Mouse (Mus musculus): Measurements from ENCODE around the gene F7.

Gene F7

DNA sequence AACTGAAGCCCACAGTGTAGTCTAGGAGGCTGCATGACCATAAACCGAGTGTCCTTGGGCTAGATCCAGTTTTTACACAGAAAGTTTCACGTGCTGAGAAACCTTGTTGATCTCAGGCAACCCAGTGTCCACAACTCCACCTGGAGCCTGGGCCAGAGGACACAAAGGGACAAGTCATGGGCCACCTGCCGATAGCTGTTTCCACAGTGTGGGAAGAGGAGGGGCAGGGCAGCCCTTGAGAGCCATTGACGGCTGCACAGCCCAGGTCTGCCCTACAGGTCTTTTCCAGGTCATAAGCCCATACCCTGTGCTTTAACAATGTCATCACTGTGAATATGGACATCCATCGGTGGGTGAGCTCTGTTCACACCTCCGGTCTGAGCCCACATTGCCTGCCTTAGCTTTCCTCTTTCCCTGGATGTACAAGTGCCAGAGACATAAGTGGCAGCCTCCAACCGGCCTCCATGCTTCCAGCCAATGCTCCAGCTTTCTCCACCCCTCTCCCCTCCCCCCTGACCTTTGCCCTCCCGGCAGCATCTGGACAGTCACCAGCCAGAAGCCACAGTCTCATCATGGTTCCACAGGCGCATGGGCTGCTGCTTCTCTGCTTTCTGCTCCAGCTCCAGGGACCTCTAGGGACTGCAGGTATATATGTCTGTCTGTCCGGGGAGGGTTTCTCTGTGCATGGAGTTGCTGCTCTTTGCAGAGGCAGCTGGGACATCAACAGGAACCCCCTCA is at the start of gene F7:
Gene F7, plus strand, starts transcription at position 548 of the 738 bp plus-strand sequence.
- DNase-seq (ENCODE audit: extremely low spot score, low spot score) = peak; percentile 44

DNA sequence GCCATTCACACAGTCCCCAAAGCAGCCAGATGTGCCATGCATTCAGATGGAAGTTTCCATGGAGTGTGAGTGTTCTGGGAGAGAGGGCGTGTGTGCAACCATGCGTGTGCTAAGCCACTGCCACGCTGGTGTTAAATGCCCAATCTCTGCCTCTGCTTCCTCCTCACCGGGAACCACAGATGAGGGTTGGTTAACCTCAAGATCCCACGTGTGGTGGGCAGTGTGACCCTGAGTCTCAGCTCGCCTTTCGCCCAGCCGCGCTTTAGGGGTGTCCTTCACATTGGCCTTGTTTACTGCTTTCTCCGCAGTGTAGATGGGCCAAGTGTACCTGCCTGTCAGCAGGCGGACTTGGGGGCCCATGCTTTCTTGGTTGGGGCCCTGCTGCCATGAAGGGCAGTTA is 49.5 kb upstream of the F7 start:
- no peak for DNase-seq (ENCODE audit: extremely low spot score, low spot score)

DNA sequence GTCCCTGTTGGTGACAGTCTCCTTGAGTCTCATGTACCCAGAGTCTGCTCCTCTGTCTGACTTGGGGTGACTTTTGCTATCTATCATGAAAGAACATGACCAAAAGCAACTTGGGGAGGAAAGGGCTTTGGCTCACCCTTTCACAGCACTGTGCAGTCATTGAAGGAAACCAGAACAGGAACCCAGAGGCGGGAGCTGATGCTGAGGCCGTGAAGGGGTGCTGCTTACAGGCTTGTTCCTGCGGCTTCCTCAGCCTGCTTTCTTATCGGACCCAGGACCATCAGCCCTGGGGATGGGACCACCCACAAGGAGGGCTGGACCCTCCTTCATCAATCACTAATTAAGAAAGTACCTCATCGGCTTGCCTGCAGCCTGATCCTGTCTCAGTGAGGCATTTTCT is 49.1 kb upstream of the F7 start:
- no peak for DNase-seq (ENCODE audit: extremely low spot score, low spot score)

DNA sequence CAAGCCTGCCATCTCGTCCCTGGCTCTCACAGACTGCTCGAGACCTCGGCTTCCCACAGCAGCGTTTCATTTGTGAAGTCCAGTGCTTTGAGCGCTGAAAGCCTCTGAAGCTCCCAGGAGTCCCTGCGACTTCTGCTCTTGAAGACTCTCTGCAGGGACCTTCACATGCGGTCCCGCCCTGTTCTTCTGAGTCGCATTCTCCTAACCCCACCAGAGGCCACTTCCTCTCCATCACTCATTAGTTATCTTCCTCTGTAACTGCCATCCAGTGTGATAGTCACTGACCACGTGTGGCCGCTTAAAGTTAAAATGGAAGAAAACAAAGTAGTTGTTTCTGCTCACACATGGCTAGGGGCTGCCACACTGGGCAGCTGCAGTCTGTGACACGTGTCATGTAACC is 48.5 kb upstream of the F7 start:
- no peak for DNase-seq (ENCODE audit: extremely low spot score, low spot score)

DNA sequence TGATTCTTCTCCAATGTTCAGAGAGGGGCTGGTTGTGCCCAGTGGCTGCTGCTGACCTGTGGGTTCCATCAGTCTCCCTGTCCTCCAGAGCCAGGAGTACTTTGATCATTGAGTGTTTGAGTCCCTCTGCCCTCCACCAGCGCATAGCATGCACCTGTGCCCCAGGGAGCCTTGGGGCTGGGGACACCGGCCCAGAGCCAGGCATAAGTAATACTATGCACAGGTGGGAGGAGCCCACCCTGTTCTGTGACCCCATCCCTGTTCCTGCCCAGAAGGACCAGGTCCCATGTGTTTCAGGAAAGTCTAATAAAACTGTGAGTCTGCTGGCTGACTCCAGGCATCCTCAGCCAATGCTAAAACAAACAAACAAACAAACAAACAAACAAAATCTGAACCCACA is 47.5 kb upstream of the F7 start:
- no peak for DNase-seq (ENCODE audit: extremely low spot score, low spot score)

DNA sequence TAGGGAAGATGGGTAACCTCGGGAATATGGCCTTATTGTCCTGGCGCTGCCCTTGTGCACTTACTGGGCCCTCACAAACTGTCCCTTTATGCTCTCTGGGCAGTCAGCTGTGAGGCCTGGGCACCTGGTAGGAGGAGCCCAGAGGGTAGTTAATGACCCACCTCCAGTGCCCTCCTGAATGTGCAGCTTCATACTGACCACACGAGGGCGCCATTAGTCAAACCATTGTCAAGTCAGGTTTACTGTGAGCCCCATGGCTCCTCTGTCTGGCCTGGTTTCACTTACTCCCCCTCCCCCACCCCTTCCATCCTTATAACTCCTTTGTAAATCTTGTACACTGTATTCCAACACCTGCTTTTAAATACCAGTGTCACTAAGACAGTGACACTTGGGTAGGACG is 47.1 kb upstream of the F7 start:
- peak; percentile 65 for DNase-seq (ENCODE audit: extremely low spot score, low spot score)

DNA sequence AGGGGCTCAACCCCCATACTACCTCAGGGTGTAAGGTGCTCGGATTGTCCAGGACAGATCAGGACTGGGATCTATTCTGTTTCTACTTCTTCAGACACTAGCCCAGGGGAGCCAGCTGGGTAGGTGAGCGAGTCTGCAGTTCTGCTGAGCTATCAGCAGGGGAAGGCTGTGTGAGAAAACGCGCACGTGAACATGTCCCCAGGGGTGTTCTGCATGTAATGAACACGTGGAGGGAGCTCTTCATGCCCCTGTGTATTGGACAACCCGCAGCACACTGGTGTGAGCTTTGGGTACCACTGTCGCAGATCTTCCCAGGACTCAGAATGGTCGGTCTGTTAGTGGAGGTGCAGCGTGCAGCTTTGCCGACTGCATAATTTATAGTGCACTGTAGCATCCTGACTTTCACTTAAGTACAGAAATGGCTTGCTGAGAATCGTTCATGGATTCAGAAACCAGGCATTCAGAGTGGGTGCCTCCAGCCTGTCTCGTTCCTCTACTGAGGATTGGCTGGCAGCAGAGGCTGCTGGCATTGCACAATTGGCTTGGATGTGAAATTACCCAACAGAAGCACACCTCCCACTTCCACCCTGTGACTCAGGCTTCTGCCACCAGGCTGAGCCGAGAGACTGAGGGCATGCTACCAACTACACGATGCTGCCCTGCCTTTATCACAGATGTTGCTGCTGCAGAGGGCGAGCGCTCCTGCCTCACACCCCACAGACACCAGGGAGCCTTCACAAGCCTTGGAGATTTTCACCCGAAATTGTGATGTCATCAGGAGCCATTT is 42.0 kb upstream of the F7 start:
- DNase-seq (ENCODE audit: extremely low spot score, low spot score) = no peak

DNA sequence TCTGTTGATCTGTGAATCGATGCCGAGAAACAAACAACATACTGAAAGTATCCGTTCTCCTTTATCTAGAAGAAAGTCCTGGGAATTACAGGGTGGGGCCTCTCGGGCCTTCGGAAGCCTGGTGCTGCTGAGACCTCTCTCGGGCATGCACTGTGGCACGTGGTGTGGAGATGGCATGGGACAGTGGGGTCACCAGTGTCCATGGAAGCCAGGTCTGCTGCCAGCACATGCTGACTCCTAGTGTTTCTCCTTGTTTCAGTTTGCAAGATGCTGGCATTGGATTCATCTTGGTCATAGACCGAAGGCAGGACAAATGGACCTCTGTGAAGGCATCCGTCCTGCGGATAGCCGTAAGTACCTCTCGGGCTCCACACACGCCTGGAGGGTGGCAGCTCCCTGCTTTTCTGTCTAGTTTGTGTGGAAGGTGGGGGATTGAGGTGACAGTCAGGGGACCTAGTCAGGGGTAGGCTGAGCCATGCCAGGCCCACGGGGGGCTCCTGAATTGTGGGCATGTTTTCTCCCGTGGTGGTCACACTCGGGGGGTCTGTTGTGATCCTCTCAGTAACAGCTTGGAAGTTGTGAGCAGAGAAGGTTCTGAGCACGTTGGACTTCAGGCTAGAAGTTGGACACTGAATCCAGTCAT is 41.1 kb upstream of the F7 start:
- no peak for DNase-seq (ENCODE audit: extremely low spot score, low spot score)

DNA sequence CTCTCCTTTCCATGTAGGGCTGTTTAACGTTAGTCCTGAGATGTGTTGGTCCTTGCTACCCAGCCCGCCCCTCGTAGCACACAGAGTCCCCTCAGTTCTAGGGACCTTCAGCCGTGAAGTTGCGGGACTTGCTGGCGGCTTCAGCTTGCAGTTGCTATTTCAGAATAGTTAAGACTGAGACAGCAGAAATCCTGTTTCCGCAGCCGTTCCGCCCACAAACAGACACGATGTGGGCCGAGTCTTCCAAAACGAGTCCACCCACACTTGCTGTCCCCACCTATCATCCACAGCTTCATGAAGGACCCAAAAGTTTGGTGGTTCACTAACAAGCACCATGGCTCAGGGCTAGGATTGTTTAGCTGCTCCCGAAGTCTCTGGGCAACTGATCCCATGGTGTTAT is 40.6 kb upstream of the F7 start:
- DNase-seq (ENCODE audit: extremely low spot score, low spot score) = no peak

DNA sequence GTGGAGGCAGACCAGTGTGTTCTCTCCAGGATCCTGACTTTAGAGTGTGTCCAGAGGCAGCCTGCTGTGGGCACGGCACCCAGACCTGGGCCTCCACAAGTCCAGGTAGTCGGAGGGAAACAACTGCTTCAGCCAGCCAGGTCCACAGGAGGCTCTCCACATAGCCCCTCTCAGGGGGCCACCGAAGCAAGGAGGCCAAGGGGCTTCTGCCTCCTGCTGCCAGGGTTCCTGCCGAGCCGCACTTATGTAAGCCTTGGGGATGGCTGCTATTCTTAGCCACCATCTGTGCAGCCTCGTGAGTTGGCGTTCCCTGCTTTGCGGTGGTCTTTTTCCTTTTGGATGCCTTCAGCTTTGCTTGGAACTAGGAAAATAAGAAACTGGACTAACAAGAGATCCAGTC is 38.3 kb upstream of the F7 start:
- DNase-seq (ENCODE audit: extremely low spot score, low spot score) = no peak

DNA sequence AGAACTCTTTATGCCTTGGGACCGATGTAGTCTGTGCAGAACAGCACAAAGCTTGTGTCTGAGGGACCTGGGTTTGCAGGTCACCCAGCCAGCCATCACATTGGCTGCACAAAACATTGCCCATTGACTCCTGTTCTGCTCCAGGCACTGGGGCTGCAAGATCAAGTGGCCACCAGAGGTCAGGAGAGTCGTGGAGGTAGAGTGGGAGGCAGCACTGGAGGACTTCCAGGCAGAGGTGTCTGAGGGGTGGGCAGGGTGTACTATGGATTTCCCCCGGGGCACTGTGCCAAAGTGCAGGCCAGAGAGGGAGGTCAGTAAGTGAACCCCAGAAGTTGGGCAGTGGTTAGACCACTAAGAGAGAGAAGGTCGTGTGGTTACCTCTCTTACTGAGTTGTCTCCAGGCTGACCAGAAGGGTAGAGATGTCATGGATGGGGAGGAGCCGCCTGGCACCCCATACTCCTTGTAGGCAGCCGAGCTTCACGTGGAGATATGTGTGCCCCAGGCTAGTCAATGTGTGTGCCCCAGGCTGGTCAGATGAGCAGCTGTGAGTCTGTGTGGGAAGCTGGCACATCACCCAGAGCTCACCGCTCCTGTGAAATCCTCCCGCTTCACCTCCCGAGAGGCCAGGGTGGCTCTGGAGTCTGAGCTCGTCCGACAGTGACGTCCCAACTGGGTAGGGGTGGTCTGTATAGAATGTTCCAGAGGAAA is 37.0 kb upstream of the F7 start:
- DNase-seq (ENCODE audit: extremely low spot score, low spot score) = no peak

DNA sequence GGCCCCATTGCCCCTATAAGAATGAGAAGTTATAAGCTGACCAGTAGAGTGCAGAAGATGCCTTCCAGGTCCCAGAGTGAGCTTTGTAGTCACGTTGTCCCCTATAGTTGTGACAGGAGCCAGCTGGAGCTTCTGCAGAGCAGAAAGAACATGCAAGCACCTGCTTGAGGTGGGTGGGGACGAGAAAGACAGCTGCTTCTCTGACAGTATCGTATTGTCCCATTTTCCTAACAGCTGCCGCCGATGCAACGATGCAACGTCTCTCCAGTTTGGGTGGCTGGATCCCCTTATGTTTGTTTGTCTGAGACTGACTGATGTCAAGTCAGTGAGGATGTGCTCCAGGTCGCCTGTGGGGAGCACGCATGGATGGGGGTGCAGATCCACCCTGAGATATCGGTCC is 34.4 kb upstream of the F7 start:
- DNase-seq (ENCODE audit: extremely low spot score, low spot score) = no peak

DNA sequence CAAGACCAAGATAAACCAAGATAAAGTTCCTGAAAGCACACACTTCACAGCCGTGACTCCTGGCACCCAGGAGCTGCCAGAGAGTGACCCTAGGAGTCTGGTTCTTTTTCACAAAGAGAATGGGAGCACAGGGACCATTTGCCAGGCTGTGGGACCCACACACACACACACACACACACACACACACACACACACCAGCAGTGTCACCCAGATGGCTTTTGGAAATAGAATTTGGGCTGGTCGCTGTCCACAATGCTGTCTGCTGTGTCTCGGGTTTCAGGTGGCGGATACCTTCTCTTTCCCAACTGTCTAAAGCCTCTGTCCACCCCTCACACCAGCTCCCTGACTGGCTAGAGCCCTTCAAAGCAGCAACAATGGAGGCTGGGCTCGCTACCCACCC is 31.4 kb upstream of the F7 start:
- DNase-seq (ENCODE audit: extremely low spot score, low spot score) = no peak

DNA sequence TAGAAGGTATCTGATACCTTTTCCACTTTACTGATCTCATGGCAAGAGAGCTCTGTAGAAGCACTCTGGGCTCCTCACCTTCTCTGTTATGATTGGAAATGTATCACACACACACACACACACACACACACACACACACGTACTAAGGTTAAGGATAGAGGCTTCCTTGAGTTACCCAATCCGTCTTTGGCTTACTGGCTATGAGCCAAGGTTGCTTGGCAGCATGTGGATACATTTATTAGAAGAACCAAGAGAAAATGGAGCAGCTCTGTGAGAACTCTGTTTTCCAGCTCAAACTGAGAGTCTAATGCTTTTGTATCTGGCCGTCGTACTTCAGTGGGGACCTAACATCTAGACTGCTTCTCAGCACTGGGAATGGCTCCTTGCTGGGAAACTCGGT is 30.4 kb upstream of the F7 start:
- DNase-seq (ENCODE audit: extremely low spot score, low spot score) = no peak

DNA sequence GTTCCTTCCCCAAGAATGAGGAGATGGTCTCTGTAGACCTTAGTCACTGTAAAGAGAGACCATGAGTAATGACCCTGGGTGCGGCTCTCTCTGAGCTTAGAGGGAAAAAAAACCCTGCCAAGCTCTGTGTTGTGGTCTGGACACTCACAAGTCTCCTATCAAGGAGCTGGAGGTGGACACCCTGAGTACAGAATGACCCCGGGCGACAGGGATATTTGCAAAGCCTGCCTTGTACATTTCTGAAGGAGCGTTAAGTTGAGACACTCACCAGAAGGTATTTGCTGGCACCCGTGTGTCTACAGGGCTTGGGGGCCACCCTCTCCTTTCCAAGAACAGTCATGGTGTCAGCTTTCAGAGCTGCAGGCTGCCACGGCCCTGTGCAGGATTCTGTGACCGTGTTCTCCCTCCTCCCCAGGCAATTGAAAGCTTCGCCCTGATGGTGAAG is 29.0 kb upstream of the F7 start:
- DNase-seq (ENCODE audit: extremely low spot score, low spot score) = no peak

DNA sequence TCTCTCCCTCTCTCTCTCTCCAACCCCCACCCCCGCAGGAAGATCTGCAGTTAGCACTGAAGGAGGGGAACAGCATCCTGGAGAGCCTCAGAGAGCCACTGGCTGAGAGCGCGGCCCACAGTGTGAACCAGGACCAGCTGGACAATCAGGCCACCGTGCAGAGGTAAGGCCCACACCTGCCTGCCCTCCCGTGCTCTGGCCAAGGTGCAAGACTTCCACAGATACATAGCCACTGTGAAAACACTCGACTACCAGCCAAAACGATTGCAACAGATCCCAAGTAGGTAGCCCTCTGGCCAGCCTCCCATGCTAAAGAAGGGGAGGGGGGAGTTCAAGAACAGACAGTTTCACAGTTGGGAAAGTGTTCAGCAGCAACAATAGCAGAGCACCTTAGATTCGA is 27.5 kb upstream of the F7 start:
- no peak for DNase-seq (ENCODE audit: extremely low spot score, low spot score)

DNA sequence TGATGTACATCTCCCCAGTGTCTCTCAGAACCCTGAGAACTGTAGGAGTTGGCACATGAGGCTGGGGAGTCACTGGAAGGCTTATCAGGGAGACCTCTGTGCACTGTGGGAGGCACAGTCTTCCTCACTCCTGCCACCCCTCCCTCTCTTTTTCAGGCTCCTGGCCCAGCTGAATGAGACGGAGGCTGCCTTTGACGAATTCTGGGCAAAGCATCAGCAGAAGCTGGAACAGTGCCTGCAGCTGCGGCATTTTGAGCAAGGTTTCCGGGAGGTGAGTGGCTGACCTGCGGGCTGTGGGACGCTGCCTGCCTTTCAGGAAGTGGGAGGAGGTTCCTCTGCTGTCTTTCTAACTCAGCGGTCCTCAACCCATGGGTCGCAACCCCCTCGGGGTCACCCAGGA is 26.0 kb upstream of the F7 start:
- DNase-seq (ENCODE audit: extremely low spot score, low spot score) = no peak

DNA sequence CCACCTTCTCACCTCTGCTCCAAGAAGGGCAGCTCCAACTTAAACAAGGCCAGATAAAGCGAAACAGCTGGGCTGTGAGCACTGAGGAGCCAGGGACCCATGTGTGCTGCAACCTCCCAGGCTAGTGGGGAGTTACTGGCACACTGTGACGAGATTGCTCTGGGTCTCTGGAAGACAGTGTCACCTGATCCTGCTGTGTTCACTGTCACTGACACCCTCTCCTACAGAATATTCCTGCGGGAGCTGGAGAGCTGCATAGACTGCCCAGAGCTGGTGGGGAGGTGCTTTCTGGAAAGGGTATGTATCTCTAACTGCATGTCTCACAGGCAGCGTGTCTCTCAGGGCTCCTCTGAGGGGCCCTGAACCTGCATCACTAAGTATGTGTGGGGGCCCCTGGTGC is 18.4 kb upstream of the F7 start:
- no peak for DNase-seq (ENCODE audit: extremely low spot score, low spot score)

DNA sequence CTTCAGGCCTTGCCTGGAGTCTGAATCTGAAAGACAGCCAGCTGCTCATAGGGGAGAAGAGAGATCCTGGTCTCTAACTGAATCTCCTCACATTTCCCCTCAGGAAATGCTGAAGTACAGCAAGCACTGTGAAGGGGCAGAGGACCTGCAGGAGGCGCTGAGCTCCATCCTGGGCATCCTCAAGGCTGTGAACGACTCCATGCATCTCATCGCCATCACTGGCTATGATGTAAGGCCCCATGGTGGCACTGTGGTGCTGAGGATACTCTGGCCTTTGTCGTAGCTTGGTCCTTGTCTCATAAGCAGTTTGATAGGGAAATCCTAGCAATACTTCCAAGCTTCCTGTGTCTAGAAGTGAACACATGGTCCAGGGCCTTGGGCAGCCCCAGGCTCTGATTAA is 15.5 kb upstream of the F7 start:
- DNase-seq (ENCODE audit: extremely low spot score, low spot score) = no peak

DNA sequence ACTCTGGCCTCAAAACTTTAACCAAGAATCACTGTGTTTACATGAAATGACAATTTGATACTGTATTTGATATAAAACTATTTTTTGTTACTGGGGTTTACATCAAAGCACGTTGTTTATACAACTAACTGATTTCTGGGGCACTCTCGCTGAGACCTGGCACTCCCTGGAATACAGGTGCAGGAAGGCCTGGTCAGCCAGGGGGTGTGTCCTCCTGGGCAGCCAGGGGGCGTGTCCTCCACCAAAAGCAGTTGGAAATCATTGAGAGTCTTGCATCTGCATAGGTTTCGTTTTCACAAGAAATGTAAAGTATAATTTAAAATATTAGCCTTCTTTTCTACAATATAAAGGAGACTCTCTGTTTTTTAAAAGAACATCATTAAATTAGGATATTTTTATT is 6.3 kb upstream of the F7 start:
- DNase-seq (ENCODE audit: extremely low spot score, low spot score) = no peak

DNA sequence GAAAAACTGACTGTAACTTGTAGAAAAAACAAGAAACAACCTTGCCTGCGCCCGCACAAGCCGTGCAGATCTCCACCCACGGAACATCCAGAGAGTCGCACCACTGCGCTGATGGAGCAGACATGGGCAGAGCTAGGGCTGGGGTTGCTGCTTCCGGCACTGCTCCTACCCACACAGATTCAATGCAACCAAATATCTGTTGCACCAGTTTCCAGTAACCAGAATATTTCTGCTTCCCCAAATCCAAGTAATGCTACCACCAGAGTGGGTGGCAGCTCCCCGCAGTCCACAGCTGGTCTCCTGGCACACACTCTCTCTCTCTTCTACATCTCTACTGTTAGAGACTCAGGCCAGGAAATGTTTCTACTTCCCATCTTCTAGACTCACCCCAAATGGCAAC is 4.0 kb upstream of the F7 start:
- DNase-seq (ENCODE audit: extremely low spot score, low spot score) = no peak

DNA sequence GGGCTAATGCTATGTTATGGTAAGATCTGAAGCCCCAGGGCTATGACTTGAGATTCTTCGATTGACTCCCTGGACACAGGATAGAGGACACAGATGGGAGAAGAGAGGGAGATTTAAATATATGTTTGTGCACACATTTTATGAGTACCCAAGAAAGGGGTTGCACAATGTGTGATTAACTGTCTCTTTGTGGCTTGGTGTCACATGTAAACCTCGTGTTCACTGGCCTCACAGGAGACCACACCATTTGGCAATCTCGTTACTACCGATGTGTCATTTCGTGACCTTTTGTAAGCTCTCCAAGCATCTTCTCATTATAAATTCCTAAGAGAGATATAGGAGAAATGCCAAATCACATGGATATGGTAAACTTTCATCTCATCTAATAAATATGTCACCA is 1.8 kb downstream of the F7 start:
- no peak for DNase-seq (ENCODE audit: extremely low spot score, low spot score)

Data from neural tube, embryonic 10.5 days (tissue).